Mouse (Mus musculus) neural tube, embryonic 10.5 days (tissue): ENCODE measurements around the gene Itih3.

ENCODE experiments used
- DNase-seq: peaks from one replicate; pipeline ENCODE4 v3.0.0-alpha.2; 2017; ENCODE audit warnings: low spot score; ENCODE audit errors: extremely low spot score

The Itih3 gene

GRCm38 (mm10) chr14:30861421-30862125, 62.0 kb downstream of the Itih3 start:
- no peak for DNase-seq
